Mouse (Mus musculus) hindbrain, embryonic 10.5 days (tissue): ENCODE data around the gene Psrc1. TPM values are rescaled to one million over a fixed set of nuclear protein-coding genes. Genes with fewer than 3 reads are reported as not detected.

Experiments used
- DNase-seq: peaks from one replicate; pipeline ENCODE4 v3.0.0-alpha.2; 2017; ENCODE audit warnings: low spot score
- H3K27ac ChIP-seq: fragments of 300-500 bp; sonication (generic); 2 replicates; pipeline ENCODE4 v1.5.1; 2016; ENCODE audit warnings: mild to moderate bottlenecking, moderate library complexity
- H3K27me3 ChIP-seq: fragments of 300-500 bp; sonication (generic); 2 replicates; pipeline ENCODE4 v1.6.1; 2016; ENCODE audit warnings: mild to moderate bottlenecking; ENCODE audit not compliant: poor library complexity, insufficient read depth, severe bottlenecking
- H3K36me3 ChIP-seq: fragments of 300-500 bp; sonication (generic); 2 replicates; pipeline ENCODE4 v1.6.1; 2016; ENCODE audit warnings: mild to moderate bottlenecking, moderate library complexity
- H3K4me1 ChIP-seq: fragments of 300-500 bp; sonication (generic); replicated peaks from 2 replicates; pipeline ENCODE4 v1.6.1; 2016; ENCODE audit warnings: mild to moderate bottlenecking
- H3K4me3 ChIP-seq: fragments of 300-500 bp; sonication (generic); 2 replicates; pipeline ENCODE4 v1.5.1; 2016; ENCODE audit warnings: mild to moderate bottlenecking, moderate library complexity
- H3K9me3 ChIP-seq: fragments of 300-500 bp; sonication (generic); 2 replicates; pipeline ENCODE4 v1.6.1; 2016; ENCODE audit warnings: mild to moderate bottlenecking, moderate library complexity
- WGBS: fragments of 180-500 bp; shearing (Covaris S2); methylation state at CpG from one replicate; pipeline ENCODE4 v1.1.7; 2016; 5-methylcytosine and 5-hydroxymethylcytosine counted together
- polyA plus RNA-seq: library from polyadenylated mRNA; unstranded; fragments of >200 nt; fragmentation: Nextera tagmentation; extraction: Ambion mirVana; gene quantifications from 2 replicates; pipeline ENCODE4 v1.2.1, GENCODE M21; 2016

Gene Psrc1
- polyA plus RNA-seq: 75.8 and 89.8 TPM in 2 replicates

DNA sequence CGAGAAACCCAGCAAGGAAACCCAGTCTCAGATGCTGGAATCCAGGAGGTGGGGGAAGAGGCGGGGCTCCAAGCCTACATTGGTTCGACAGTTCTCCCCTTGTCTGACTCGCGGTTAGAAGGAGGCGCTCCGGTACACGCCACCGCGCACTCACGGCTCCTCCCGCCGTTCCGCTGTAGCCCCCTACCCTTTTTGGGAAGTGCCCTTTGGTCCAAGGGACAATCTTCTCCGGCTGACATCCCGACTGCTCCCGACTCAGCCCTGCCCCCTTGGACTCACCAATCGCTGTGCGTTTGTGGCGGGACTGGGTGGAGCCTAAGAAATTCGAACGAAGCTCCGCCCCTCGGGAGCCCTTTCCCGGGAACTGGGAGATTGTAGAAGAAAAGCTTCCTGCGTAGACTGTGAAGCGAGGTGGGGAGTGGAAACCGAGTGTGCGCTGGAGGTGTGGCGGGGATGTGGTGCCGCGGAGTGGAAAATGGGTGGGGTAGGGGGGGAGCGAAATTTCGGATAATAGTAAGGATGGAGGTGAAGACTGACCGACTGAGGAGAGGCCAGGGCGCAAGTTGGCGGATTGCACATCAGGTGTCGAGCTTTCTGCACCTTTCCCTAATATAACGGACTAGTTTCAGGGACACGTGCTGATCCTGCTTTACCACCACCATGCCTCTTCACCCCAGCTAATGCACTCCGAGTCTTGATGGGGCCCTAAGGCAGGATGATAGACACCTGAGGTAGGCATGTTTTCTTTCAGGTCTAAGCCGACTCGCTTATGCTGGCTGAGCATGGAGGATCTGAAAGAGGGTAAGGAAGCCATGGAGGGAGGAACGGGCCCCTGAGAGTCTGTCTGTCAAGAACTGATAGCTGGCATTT is at the start of gene Psrc1:
TSS of gene Psrc1 (plus strand) at position 355 of the 870 bp plus-strand sequence.
- H3K4me1 ChIP-seq: peaks cover 53% of the 10 kb centered on the region
- H3K36me3 ChIP-seq: peaks cover 37% of the 10 kb centered on the region
- peak within 1 kb of the TSS; percentile 62 for H3K4me3 ChIP-seq
- H3K27ac ChIP-seq: peak within 1 kb of the TSS; percentile 89
- peak; percentile 92 for DNase-seq
- 1% methylated on average over 44 of the region's 44 CpGs for WGBS
- no peaks in the 10 kb centered on the region for H3K9me3 ChIP-seq
- no peaks in the 10 kb centered on the region for H3K27me3 ChIP-seq

DNA sequence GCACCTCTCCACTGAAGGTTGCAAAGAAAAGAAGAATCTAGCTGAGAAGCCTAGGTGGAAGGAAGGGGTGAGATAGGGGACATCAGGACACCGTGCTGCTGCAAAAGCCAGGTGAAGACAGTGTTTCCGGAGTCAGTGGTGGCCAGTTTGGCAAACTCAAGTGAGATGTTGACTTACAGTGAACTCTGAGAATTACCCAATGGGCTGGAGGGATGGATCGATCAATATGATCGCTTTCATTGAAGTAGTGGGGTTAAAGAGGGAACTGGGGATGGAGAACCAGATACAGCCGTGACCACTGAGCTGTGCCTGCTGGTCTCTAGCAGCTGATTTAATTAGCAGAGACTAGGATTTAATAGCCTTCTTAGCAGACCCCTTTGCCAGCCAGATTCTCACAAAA is 46.8 kb upstream of the Psrc1 start:
- no peak overlapping the region for H3K4me3 ChIP-seq
- peaks cover 100% of the 10 kb centered on the region for H3K36me3 ChIP-seq
- H3K27me3 ChIP-seq: no peaks in the 10 kb centered on the region
- 95% methylated on average over 5 of the region's 5 CpGs for WGBS
- no peaks in the 10 kb centered on the region for H3K4me1 ChIP-seq
- H3K27ac ChIP-seq: no peak overlapping the region
- no peak for DNase-seq
- no peaks in the 10 kb centered on the region for H3K9me3 ChIP-seq

DNA sequence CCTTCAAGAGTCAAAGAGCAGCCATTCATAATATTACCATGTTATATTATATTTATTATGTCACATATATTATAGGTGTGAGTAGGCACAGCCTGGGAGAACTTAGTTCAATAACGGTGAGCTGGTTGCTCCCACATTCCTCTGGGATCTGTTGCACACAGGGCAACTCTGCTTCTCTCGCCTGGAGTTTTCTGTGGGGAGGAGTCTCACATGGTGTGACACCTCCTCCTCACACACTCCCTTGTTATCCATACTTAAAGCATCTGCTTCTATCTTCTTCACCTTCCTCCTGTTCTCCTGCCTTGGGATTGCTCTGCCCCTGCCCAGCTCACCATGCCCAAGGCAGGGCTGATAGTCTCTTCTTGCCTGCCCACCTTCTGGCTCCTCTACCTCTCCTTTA is 42.6 kb upstream of the Psrc1 start:
- Histone ChIP-seq H3K27ac (0 out of 2 replicates have a peak overlapping the region, but pooled peaks have one; percentile 23), H3K4me3 (no peak overlapping the region), H3K36me3 (peaks cover 98% of the 10 kb centered on the region), H3K27me3 (no peaks in the 10 kb centered on the region), H3K9me3 (no peaks in the 10 kb centered on the region), H3K4me1 (no peaks in the 10 kb centered on the region)
- 90% methylated on average over 2 of the region's 2 CpGs for WGBS
- DNase-seq: no peak

DNA sequence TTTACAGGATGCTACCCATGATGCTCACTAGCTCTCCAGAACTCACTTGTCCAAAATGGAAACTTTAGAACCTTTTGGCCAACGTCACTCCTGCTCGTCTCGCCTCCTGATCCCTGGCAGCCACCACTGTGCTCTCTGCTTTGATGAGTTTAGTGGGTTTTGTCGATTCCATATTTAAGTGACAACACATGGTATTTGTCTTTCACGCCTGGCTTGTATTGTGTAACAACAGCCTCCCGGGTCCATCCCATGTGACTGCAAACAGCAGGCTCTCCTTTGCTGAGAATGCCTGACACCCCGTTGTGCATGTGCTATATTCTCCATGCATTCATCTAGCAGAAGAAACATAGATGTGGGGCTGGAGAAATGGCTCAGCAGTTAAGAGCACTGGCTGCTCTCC is 41.5 kb upstream of the Psrc1 start:
- Histone ChIP-seq H3K36me3 (peaks cover 98% of the 10 kb centered on the region), H3K27me3 (no peaks in the 10 kb centered on the region), H3K27ac (no peak overlapping the region), H3K9me3 (no peaks in the 10 kb centered on the region), H3K4me3 (no peak overlapping the region), H3K4me1 (no peaks in the 10 kb centered on the region)
- WGBS: 86% methylated on average over 7 of the region's 7 CpGs
- no peak for DNase-seq

DNA sequence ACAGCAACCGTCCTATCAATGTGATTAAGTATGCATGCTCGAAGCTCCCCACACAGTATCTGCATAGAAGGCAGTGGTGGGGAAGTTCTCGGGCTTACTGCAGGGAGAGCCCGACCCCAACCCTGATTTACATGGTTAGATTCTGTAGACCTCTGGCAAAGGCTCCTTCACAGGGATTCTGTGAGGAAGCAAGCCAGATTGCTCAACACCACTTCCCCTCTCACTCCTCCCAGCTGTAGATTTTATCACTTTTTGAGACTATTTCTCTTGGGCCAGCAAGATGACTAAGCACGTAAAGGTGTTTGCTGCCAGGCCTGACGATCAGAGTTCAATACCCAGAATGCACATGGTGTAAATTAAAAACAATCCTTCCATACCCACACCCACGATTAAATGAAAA is 37.8 kb upstream of the Psrc1 start:
- H3K36me3 ChIP-seq: peaks cover 98% of the 10 kb centered on the region

DNA sequence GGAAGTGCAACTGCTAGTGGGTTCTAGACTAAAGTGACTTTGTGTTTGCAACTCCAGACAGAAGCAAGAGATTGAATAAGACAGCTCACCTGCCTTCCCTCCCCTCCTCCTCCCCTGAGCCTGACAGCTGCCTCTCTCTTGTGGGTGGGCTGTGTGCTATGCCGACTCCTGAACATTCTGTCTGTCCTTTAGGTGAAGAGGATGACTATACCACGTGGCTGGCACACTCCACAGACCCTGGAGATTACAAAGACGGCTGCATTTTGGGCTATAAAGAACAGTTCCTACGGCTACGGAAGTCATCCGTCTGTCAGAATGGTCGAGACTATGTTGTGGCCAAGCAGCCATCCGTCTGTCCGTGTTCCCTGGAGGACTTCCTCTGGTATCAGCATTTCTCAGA is 35.3 kb upstream of the Psrc1 start:
- Histone ChIP-seq H3K4me1 (no peaks in the 10 kb centered on the region), H3K27ac (no peak overlapping the region), H3K4me3 (no peak overlapping the region), H3K9me3 (no peaks in the 10 kb centered on the region), H3K27me3 (no peaks in the 10 kb centered on the region), H3K36me3 (peaks cover 98% of the 10 kb centered on the region)
- WGBS: 90% methylated on average over 9 of the region's 9 CpGs
- DNase-seq: no peak

More for the DNA sequence above, 37.8 kb upstream of the Psrc1 start:
- Histone ChIP-seq H3K9me3 (no peaks in the 10 kb centered on the region), H3K4me3 (no peak overlapping the region), H3K27ac (no peak overlapping the region), H3K27me3 (no peaks in the 10 kb centered on the region), H3K4me1 (no peaks in the 10 kb centered on the region)
- no peak for DNase-seq
- 88% methylated on average over 7 of the region's 7 CpGs for WGBS

DNA sequence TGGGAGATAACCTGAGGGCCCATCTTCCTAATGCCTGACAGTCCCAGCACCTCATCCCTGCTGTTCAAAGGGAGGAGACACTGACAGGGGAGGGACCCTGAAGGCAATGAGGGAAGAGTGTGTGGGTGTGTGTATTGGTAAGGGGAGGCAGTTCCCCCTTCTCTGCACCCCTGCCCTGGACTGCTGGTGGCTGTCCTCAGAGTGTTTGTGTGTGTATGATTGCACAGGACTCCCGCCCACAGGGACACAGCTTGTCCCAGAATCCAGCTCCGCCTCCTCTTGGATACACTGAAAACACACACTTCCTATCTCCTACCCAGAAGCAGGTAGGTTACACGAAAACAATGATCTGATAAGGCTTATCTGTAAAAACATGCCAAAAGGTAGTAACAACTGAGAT is 28.4 kb upstream of the Psrc1 start:
- H3K4me1 ChIP-seq: peaks cover 8% of the 10 kb centered on the region
- H3K9me3 ChIP-seq: no peaks in the 10 kb centered on the region
- peaks cover 87% of the 10 kb centered on the region for H3K36me3 ChIP-seq
- WGBS: 89% methylated on average over 3 of the region's 3 CpGs
- H3K27me3 ChIP-seq: no peaks in the 10 kb centered on the region
- H3K4me3 ChIP-seq: no peak overlapping the region
- no peak for DNase-seq
- H3K27ac ChIP-seq: no peak overlapping the region

DNA sequence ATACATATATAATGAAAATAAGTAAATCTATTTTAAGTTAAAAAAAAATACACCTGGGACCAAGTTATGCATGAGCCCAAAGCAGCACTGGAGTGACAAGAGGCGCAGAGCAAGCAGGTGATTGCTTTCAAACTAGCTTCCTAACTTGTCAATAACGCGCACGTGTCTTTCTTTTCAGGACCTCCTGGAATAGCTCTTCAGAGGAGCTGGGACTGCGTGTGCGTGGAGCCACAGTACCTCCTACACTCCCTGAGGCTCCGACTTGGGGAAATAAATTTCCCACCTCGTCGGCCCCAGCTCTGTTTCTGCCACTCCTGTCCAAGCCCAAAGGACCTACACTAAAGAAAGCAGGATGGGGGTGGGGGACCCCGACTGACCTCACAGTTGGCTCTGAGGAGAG is 26.6 kb upstream of the Psrc1 start:
- WGBS: 94% methylated on average over 10 of the region's 10 CpGs
- Histone ChIP-seq H3K27me3 (no peaks in the 10 kb centered on the region), H3K4me3 (no peak overlapping the region), H3K27ac (no peak overlapping the region), H3K36me3 (peaks cover 69% of the 10 kb centered on the region), H3K4me1 (peaks cover 26% of the 10 kb centered on the region), H3K9me3 (no peaks in the 10 kb centered on the region)
- no peak for DNase-seq

DNA sequence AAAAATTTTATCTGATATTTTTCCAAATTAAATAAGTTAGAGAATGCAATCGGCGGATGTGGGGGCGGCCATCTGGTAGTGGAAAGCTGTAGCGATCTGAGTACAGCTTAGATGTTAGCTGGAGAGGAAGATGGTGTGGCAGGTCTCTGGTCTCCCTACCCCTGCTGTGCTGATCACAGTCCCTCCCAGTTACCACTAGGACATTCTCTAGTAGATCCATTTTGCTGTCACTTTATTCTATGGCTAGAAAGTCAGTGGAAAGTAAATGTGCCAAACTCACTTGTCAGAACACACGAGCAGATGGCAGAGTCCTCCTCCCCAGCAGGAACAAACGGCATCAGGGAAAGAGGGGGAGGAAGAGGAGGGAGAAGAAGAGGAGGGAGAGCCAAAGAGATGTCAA is 25.2 kb upstream of the Psrc1 start:
- H3K27ac ChIP-seq: no peak overlapping the region
- H3K9me3 ChIP-seq: no peaks in the 10 kb centered on the region
- 81% methylated on average over 6 of the region's 6 CpGs for WGBS
- H3K27me3 ChIP-seq: no peaks in the 10 kb centered on the region
- peaks cover 55% of the 10 kb centered on the region for H3K36me3 ChIP-seq
- no peak overlapping the region for H3K4me3 ChIP-seq
- no peak for DNase-seq
- peaks cover 27% of the 10 kb centered on the region for H3K4me1 ChIP-seq

DNA sequence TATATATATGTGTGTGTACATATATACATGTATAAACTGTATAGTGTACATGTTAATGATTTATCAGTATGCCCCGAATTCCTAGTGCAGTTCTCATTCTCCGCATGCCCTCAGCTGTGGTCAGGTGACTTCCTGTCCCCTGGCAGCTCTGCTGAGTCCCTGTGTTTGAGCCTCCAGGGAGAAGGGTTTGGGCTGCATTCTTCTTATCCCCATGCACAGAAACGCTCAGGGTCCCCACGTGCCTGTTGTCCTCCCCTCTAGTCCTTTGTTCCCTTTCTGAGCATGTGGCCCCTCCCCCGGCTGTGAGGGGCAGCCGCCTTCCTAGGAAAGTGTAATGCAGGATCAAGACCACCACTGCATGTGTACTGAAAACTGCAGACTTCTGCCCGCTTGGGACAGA is 22.7 kb upstream of the Psrc1 start:
- peak overlapping the region; percentile 18; the same call in 1 of the 2 replicates for H3K4me3 ChIP-seq
- H3K4me1 ChIP-seq: peaks cover 38% of the 10 kb centered on the region
- no peaks in the 10 kb centered on the region for H3K27me3 ChIP-seq
- DNase-seq: peak; percentile 73
- 11% methylated on average over 7 of the region's 7 CpGs for WGBS
- peak overlapping the region; percentile 83 for H3K27ac ChIP-seq
- no peaks in the 10 kb centered on the region for H3K9me3 ChIP-seq
- H3K36me3 ChIP-seq: peaks cover 31% of the 10 kb centered on the region

DNA sequence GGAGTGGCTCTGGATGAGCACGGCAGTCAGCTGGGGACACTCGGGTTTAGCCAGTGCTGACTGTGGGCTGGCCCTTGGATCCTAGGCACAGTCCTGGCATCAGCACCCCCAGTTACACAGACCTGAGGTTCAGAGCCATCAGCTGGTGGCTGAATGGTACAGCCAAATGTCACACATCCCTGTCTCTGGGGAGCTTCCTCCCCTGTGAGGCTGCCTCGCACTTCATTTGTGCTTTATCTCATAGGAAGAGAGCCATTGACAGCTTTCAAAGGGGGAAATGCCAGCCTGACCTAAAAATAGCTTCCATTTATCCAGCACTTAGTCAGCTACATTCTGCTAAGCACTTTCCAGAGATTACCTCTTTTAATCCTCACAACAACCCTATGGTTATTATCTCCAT is 20.0 kb upstream of the Psrc1 start:
- Histone ChIP-seq H3K27ac (no peak overlapping the region), H3K4me1 (peaks cover 38% of the 10 kb centered on the region), H3K4me3 (no peak overlapping the region), H3K27me3 (no peaks in the 10 kb centered on the region), H3K9me3 (no peaks in the 10 kb centered on the region), H3K36me3 (0 out of 2 replicates have a peak, but pooled peaks cover 8% of the 10 kb centered on the region)
- WGBS: 77% methylated on average over 3 of the region's 3 CpGs
- DNase-seq: no peak

DNA sequence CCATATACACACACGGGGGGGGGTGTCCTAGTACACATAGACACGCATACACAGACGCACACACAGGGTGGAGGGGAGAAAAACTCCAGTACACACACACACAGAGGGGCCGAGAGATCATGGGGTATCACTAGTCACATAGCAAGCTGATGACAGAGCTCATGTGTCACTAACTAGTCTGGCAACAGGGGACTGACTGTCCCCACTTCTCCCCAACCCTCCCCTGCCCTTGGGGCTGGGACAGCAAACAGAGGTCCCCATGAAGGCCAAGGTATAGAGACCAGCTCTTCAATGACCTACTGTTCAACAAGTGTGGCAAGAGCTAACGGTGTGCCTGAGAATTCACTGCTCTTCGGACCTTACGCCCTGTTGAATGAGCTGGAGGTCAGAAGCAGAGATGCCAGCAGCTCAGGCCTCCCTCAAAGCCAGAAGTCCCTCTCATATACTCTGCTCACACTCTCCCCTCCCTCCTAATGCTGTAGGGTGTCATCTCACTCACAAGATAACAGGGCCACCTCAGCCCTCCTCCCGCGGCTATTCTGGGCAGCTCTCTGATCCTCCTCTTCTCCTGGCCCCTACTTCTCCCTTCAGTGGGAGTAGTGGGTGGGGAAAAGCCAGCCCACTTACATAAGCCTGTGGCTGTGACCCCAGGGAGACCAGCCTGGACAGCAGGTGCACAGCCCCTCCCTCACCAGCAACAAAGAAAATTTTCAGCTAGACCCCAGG is 19.2 kb upstream of the Psrc1 start, which contains the start of gene Mybphl:
TSS of gene Mybphl (plus strand) at position 642 of the 726 bp plus-strand sequence.
- H3K36me3 ChIP-seq: 0 out of 2 replicates have a peak, but pooled peaks cover 3% of the 10 kb centered on the region
- H3K4me3 ChIP-seq: no peak within 1 kb of the TSS
- peak within 1 kb of the TSS; percentile 46; the same call in 1 of the 2 replicates for H3K27ac ChIP-seq
- no peaks in the 10 kb centered on the region for H3K27me3 ChIP-seq
- DNase-seq: no peak
- peaks cover 38% of the 10 kb centered on the region for H3K4me1 ChIP-seq
- no peaks in the 10 kb centered on the region for H3K9me3 ChIP-seq
- 72% methylated on average over 9 of the region's 9 CpGs for WGBS

DNA sequence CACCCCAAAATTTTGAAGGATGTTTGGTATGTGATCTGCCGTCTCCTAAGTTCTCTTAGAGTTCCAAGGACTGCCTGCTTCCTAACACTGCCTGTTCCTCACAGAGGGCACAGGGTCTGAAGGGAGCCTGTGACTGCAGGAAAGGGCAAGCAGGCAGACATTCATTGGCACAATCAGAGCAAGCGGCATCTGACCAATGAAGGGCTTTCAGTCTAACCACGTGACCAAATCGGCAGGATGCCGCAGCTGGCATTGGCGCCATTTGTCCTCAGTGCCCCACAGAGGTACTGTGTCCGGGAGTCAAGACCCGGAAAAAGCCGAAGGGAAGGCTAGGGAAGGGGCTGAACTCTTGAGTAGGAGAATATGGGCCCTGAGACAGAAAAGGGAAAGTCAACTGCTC is 16.5 kb upstream of the Psrc1 start:
- Histone ChIP-seq H3K4me1 (peaks cover 23% of the 10 kb centered on the region), H3K36me3 (no peaks in the 10 kb centered on the region), H3K4me3 (0 out of 2 replicates have a peak overlapping the region, but pooled peaks have one; percentile 4), H3K9me3 (no peaks in the 10 kb centered on the region), H3K27me3 (no peaks in the 10 kb centered on the region), H3K27ac (peak overlapping the region; percentile 57)
- peak; percentile 40 for DNase-seq
- 56% methylated on average over 9 of the region's 9 CpGs for WGBS
